Mouse (Mus musculus) lung, postnatal 0 days (tissue): ENCODE results near the gene Nkap. TPM values are rescaled to one million over a fixed set of nuclear protein-coding genes. Genes with fewer than 3 reads are reported as not detected.

Experiments
- ATAC-seq: fragments of 200-750 bp; cut with Nextera tagmentation; 2 replicates; pipeline ENCODE4 v1.8.0; 2017; ENCODE audit warnings: moderate library complexity
- DNase-seq: peaks from one replicate; pipeline ENCODE4 v3.0.0-alpha.2; 2016; ENCODE audit warnings: low spot score
- H3K27ac ChIP-seq: fragments of 300-500 bp; sonication (generic); 2 replicates; pipeline ENCODE4 v1.5.1; 2014; ENCODE audit warnings: antibody characterized with exemption, mild to moderate bottlenecking, low read length, mixed read lengths
- H3K27me3 ChIP-seq: fragments of 300-500 bp; sonication (generic); replicated peaks from 2 replicates; pipeline ENCODE4 v1.6.1; 2014; ENCODE audit warnings: low read length, mixed read lengths; ENCODE audit not compliant: insufficient read depth
- H3K36me3 ChIP-seq: fragments of 300-500 bp; sonication (generic); 2 replicates; pipeline ENCODE4 v1.6.1; 2014; ENCODE audit warnings: low read length, mixed read lengths; ENCODE audit not compliant: insufficient read depth
- H3K4me1 ChIP-seq: fragments of 300-500 bp; sonication (generic); 2 replicates; pipeline ENCODE4 v1.6.1; 2014; ENCODE audit warnings: antibody characterized with exemption, low read depth, low read length, mixed read lengths; ENCODE audit not compliant: insufficient read depth
- H3K4me2 ChIP-seq: fragments of 300-500 bp; sonication (generic); replicated peaks from 2 replicates; pipeline ENCODE4 v1.6.1; 2014; ENCODE audit warnings: low read depth, mild to moderate bottlenecking, low read length, moderate library complexity, mixed read lengths
- H3K4me3 ChIP-seq: fragments of 300-500 bp; sonication (generic); 2 replicates; pipeline ENCODE4 v1.5.1; 2014; ENCODE audit warnings: low read depth, low read length
- H3K9ac ChIP-seq: fragments of 300-500 bp; sonication (generic); replicated peaks from 2 replicates; pipeline ENCODE4 v1.6.1; 2014; ENCODE audit warnings: low read depth, mild to moderate bottlenecking
- H3K9me3 ChIP-seq: fragments of 300-500 bp; sonication (generic); 2 replicates; pipeline ENCODE4 v1.6.1; 2016; ENCODE audit warnings: low read length, mixed read lengths
- CTCF ChIP-seq: IDR thresholded peaks from 2 replicates; pipeline ENCODE4 v1.5.1; 2016; ENCODE audit warnings: antibody characterized with exemption, mild to moderate bottlenecking
- EP300 ChIP-seq: IDR thresholded peaks from 2 replicates; pipeline ENCODE4 v1.6.1; 2016; ENCODE audit warnings: antibody characterized with exemption, mild to moderate bottlenecking, control low read depth
- WGBS: fragments of 180-500 bp; shearing (Covaris S2); extraction: QIAGEN DNeasy Blood & Tissue Kit; methylation state at CpG from one replicate; pipeline ENCODE4 v1.1.7; 2014; 5-methylcytosine and 5-hydroxymethylcytosine counted together
- polyA plus RNA-seq: library from polyadenylated mRNA; unstranded; fragments of >200 nt; fragmentation: Nextera tagmentation; extraction: Ambion mirVana; gene quantifications from 2 replicates; pipeline ENCODE4 v1.2.1, GENCODE M21; 2015

Nkap gene
- polyA plus RNA-seq, 1 experiment from 2014 or later = 11.3 TPM

DNA sequence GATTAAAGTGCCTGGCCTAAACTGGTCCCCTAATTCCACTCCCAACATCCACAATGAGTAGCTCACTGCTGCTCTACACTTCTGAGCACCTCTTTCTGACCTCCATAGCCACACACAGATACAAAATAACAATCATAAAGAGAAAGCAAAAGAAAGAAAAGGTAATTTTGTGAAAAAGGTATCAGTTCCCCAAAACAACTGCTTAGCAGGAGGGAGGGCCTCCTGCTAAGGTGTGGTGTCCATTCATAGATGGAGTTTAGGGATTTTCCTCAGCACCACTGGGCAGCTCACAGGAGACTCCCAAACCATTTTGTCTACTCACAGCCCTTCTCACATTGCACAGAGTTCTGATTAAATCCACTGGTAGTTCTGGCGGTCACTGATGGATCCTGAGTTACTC, 37.8 kb upstream of the Nkap start:
- Histone ChIP-seq H3K4me1 (no peaks in the 10 kb centered on the region), H3K9ac (no peak overlapping the region), H3K4me3 (no peak overlapping the region), H3K9me3 (no peaks in the 10 kb centered on the region), H3K4me2 (no peak overlapping the region), H3K27me3 (no peaks in the 10 kb centered on the region), H3K27ac (no peak overlapping the region), H3K36me3 (no peaks in the 10 kb centered on the region)
- WGBS = 86% methylated on average over 1 of the region's 1 CpGs
- ATAC-seq (no peak), DNase-seq (no peak)
- no peak for TF ChIP-seq CTCF
- no peak for TF ChIP-seq EP300

DNA sequence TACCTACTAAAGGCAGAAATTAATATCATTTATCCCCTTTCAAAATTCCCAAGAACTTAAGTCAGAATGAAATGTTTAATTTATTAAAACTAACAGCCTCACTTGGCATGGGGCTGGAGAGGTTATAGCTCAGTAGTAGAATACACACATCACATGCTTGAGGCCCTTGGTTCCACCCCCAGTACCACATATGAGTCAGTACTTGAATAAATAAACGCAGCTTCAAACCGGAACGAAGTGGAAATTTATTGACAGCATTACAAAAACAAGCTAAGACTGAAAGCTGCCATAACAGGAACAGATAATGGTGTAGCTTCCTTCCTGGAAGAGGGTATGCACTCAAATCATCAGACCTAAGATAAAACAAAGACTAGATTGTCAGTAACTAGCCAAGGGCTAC, 35.1 kb upstream of the Nkap start:
- no peaks in the 10 kb centered on the region for H3K4me1 ChIP-seq
- H3K36me3 ChIP-seq = no peaks in the 10 kb centered on the region
- no peaks in the 10 kb centered on the region for H3K27me3 ChIP-seq
- no peak for DNase-seq
- no peaks in the 10 kb centered on the region for H3K9me3 ChIP-seq
- H3K4me2 ChIP-seq = no peak overlapping the region
- 42% methylated on average over 3 of the region's 3 CpGs for WGBS
- no peak overlapping the region for H3K27ac ChIP-seq
- no peak overlapping the region for H3K4me3 ChIP-seq
- no peak for ATAC-seq
- H3K9ac ChIP-seq = no peak overlapping the region
- TF ChIP-seq EP300 (no peak), CTCF (no peak)

DNA sequence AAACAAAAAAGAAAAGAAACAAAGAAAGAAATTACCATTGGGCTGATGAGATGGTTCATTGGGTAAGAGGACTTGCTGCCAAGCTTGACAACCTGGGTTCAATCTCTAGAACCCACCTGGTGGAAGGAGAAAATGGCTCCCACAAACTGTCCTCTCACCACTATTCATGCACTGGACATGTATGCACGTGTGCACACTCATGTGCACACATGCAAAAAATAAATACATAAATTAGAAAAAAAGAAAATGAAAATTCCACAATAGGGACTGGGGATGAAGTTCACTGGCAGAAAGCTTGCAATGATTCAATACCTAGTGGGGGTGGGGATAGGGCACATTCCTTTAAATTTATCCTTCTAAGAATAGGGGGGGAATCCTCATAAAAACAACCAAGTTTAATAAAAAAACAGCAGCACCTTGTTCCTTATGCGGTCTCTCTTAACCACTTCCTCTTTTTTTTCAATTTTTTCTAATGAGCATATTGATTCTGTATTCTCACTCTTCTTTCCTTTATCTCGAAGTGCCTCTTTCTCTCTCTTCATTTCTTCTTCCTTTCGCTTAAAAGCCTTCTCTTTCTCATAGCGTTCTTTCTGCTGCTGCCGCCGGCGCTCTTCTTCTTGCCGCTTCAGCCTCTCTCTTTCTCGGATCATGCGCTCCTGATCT, 31.4 kb upstream of the Nkap start:
- no peaks in the 10 kb centered on the region for H3K9me3 ChIP-seq
- H3K4me2 ChIP-seq = no peak overlapping the region
- no peak for ATAC-seq
- H3K4me1 ChIP-seq = no peaks in the 10 kb centered on the region
- no peak overlapping the region for H3K4me3 ChIP-seq
- H3K9ac ChIP-seq = no peak overlapping the region
- no peaks in the 10 kb centered on the region for H3K36me3 ChIP-seq
- TF ChIP-seq EP300 (no peak), CTCF (no peak)
- 80% methylated on average over 11 of the region's 11 CpGs for WGBS
- no peak overlapping the region for H3K27ac ChIP-seq
- H3K27me3 ChIP-seq = no peaks in the 10 kb centered on the region
- DNase-seq = no peak

DNA sequence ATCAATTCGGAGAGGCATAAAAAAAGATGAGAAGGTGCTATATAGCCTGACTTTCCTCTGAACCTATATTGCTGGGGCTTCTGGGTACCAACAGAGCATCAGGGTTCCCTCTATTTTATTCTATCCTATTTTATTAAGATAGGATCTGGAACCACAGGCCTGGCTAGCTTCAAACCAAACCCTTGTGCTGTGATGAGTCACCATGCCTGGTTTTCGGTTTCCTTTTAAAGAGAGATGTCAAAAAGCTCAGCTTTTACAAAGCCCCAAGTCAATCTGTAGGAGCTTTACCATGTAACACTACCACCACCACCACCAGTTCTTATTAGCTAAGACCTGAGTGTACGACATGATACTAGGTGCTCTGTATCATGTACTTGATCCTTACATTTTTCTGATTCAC, 27.9 kb upstream of the Nkap start:
- no peaks in the 10 kb centered on the region for H3K36me3 ChIP-seq
- no peak for ATAC-seq

DNA sequence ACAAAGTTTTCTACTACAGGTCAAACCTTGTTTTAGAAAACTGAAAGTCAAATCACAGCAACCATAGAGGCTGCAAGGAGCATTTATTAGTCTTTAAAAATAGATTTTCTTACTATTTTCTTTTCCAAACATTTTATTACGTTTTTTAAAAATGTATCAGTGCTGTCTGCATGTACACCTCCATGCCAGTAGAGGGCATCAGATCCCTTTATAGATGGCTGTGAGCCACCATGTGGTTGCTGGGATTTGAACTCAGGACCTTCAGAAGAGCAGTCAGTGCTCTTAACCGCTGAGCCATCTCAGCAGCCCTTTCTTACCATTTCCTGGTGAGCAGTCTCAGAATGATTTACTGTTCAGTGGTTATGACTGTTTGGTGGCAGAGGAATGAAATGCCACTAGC, 22.8 kb upstream of the Nkap start:
- TF ChIP-seq CTCF (peak; percentile 41), EP300 (no peak)
- Histone ChIP-seq H3K9ac (no peak overlapping the region), H3K36me3 (no peaks in the 10 kb centered on the region), H3K4me2 (no peak overlapping the region), H3K27ac (no peak overlapping the region), H3K4me3 (no peak overlapping the region), H3K4me1 (no peaks in the 10 kb centered on the region), H3K27me3 (no peaks in the 10 kb centered on the region), H3K9me3 (no peaks in the 10 kb centered on the region)
- ATAC-seq (no peak), DNase-seq (no peak)
- 74% methylated on average over 2 of the region's 2 CpGs for WGBS

More for the DNA sequence above, 27.9 kb upstream of the Nkap start:
- no peak for TF ChIP-seq CTCF
- no peak for TF ChIP-seq EP300
- Histone ChIP-seq H3K4me2 (no peak overlapping the region), H3K27ac (no peak overlapping the region), H3K9ac (no peak overlapping the region), H3K27me3 (no peaks in the 10 kb centered on the region), H3K4me1 (no peaks in the 10 kb centered on the region), H3K4me3 (no peak overlapping the region), H3K9me3 (no peaks in the 10 kb centered on the region)
- WGBS = 93% methylated on average over 3 of the region's 3 CpGs
- DNase-seq = no peak

DNA sequence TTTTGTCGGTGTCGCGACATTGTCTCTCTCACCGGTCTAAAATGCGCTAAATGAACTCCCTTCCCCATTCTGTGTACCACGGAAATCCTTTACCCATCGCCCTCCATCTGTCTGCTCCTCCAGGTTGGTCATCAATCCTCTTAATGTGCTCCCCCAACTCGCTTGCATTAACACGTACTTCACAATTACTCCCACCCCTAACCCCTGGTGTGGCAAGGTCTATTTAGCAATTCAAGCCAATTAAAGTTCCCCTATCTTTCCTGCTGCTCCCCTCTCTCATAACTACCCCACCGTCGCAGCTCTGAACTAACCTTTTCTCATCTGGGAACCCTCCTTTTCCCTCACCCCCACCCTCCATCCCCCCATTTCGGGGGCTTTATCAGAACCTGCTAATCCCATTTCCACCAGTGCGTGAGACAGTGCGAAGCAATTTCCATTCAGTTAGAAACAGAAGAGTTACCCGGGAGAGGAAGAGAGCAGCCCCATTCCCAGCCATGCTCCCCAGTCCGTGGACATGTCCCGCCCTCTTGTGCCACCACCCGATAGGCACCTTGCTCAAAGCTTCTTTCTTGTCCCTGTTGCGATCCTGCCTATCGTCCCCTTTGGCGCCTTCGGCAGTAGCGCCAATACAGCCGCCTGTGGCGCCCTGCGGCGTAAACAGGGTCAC, 16.9 kb upstream of the Nkap start:
- DNase-seq = peak; percentile 17
- 9% methylated on average over 22 of the region's 27 CpGs for WGBS
- peak overlapping the region; percentile 76 for H3K27ac ChIP-seq
- TF ChIP-seq EP300 = no peak
- H3K36me3 ChIP-seq = no peaks in the 10 kb centered on the region
- no peaks in the 10 kb centered on the region for H3K9me3 ChIP-seq
- H3K9ac ChIP-seq = peak overlapping the region; percentile 51
- H3K27me3 ChIP-seq = no peaks in the 10 kb centered on the region
- peak overlapping the region; percentile 46 for H3K4me3 ChIP-seq
- ATAC-seq = peak; percentile 75
- no peaks in the 10 kb centered on the region for H3K4me1 ChIP-seq
- H3K4me2 ChIP-seq = peak overlapping the region; percentile 60
